Mouse (Mus musculus) adrenal gland, postnatal 0 days (tissue): Measurements from ENCODE around the gene Tsacc. TPM values are rescaled to one million over a fixed set of nuclear protein-coding genes. Genes with fewer than 3 reads are reported as not detected.

ENCODE experiments used
- polyA plus RNA-seq: library from polyadenylated mRNA; unstranded; fragments of >200 nt; fragmentation: Nextera tagmentation; extraction: Ambion mirVana; gene quantifications from 2 replicates; pipeline ENCODE4 v1.2.1, GENCODE M21; 2015

The Tsacc gene
- polyA plus RNA-seq = 28.9 and 48.6 TPM in 2 replicates

GRCm38 (mm10) chr3:88296561-88297318, at the start of gene Tsacc, which contains the start of gene Cct3:
Gene Tsacc (minus strand): TSS chr3:88296999.
Gene Cct3 (plus strand): TSS chr3:88297116.

DNA sequence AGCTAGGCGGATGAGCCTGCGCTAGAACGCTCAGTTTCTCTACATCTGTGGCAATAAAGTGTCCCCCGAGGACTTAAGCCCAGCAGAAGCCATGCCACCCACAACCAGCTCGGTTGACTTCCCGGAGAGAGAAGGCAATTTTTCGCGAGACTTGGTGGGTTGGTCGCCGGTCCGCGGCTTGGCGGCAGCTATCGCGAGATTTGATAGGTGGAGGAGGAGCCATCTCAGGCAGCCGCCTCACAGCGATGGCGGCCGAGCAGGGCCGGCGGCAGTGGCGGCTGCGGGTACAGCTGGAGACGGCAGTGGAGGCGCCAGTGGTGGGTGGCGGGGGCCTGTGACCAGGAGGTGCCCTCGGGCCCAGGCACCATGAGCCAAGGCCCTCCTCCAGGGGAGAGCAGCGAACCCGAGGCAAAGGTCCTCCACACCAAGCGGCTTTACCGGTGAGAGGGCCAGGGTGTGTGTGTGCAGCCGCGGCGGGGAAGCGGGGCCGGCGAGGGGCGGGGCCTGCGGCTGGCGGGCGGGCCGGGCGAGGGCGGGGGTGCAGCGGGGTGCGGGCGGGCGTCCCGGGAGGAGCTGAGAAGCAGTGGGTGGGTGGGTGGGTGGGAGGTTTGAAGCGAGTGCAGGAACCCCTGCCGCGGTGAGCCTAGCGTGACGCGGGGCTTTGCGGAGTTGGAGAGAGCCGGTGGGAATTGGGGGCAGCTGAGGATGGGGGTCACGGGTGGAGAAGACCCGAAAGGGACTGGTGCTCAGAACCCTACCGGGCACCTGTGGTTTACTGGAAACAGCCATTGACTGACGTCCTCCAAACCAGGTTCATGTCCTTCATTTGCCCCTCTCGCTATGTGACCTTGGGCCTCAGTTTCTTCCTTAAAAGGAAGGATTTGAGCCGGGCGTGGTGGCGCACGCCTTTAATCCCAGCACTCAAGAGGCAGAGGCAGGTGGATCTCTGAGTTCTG, 39.5 kb upstream of the Tsacc start, which contains the start of the genes Tmem79 and Smg5:
Gene Tmem79, minus strand, starts transcription at position 91 of the 956 bp plus-strand sequence.
Gene Smg5, plus strand, starts transcription at position 203 of the 956 bp plus-strand sequence.

GRCm38 (mm10) chr3:88324951-88325405, 28.2 kb upstream of the Tsacc start, which contains the start of gene Glmp:
Gene Glmp (plus strand): TSS chr3:88325023.

GRCm38 (mm10) chr3:88287110-88287509, 9.7 kb downstream of the Tsacc start, which contains the start of gene Gm38392:
Gene Gm38392 (minus strand): TSS chr3:88287210.

GRCm38 (mm10) chr3:88254268-88254926, 42.4 kb downstream of the Tsacc start, which contains the start of gene Rhbg:
Gene Rhbg (minus strand): TSS chr3:88254709.

Other genes with a start within 250 kb of the Tsacc start
- 197 and 241 TPM in 2 replicates for gene Naxe, start 238.5 kb downstream of the Tsacc start, polyA plus RNA-seq
- gene Ttc24, start 218.7 kb downstream of the Tsacc start, polyA plus RNA-seq = not detected in 2 replicates
- gene Iqgap3, start 215.0 kb downstream of the Tsacc start, polyA plus RNA-seq = 3.7 and 3.8 TPM in 2 replicates
- 16.6 and 22.4 TPM in 2 replicates for gene Mef2d, start 154.6 kb downstream of the Tsacc start, polyA plus RNA-seq
- 0.44 and 0.46 TPM in 2 replicates for gene Rhbg, start 42.3 kb downstream of the Tsacc start, polyA plus RNA-seq
- gene Gm38392, start 9.8 kb downstream of the Tsacc start, polyA plus RNA-seq = 0.19 and 0.44 TPM in 2 replicates
- gene Cct3, start 117 bp upstream of the Tsacc start, polyA plus RNA-seq = 229 and 265 TPM in 2 replicates
- gene Glmp, start 28.0 kb upstream of the Tsacc start, polyA plus RNA-seq = 174 and 296 TPM in 2 replicates
- 2.1 and 2.2 TPM in 2 replicates for gene Tmem79, start 39.1 kb upstream of the Tsacc start, polyA plus RNA-seq
- 15.7 and 22.3 TPM in 2 replicates for gene Smg5, start 39.3 kb upstream of the Tsacc start, polyA plus RNA-seq
- gene Paqr6, start 67.6 kb upstream of the Tsacc start, polyA plus RNA-seq = 24.2 and 53.0 TPM in 2 replicates
- gene Bglap3, start 75.7 kb upstream of the Tsacc start, polyA plus RNA-seq = 0.55 TPM in 1 of 2 replicates, not detected in the other
- not detected in 2 replicates for gene Bglap2, start 81.7 kb upstream of the Tsacc start, polyA plus RNA-seq
- gene Bglap, start 87.5 kb upstream of the Tsacc start, polyA plus RNA-seq = 0.59 and 0.93 TPM in 2 replicates
- gene Pmf1, start 113.3 kb upstream of the Tsacc start, polyA plus RNA-seq = 46.1 and 61.3 TPM in 2 replicates
- 12.5 and 15.6 TPM in 2 replicates for gene Slc25a44, start 128.1 kb upstream of the Tsacc start, polyA plus RNA-seq
- gene Sema4a, start 164.2 kb upstream of the Tsacc start, polyA plus RNA-seq = 4.1 and 5.2 TPM in 2 replicates
- gene Lmna, start 213.0 kb upstream of the Tsacc start, polyA plus RNA-seq = 128 and 130 TPM in 2 replicates
- 2.7 and 3.6 TPM in 2 replicates for gene Mex3a, start 235.4 kb upstream of the Tsacc start, polyA plus RNA-seq